Mouse (Mus musculus) bone marrow, adult 2 months (tissue): Measurements from ENCODE around the gene Zfp423.

Experiments used
- CTCF ChIP-seq: fragments of 200-500 bp; IDR thresholded peaks from 2 replicates; pipeline ENCODE4 v1.5.1; 2011; ENCODE audit warnings: low read length, control low read depth; ENCODE audit not compliant: control insufficient read depth, insufficient read depth
- POLR2A ChIP-seq: fragments of 200-500 bp; IDR thresholded peaks from 2 replicates; pipeline ENCODE4 v1.6.1; 2011; ENCODE audit warnings: low read depth, mild to moderate bottlenecking, control low read depth, low read length, borderline replicate concordance; ENCODE audit not compliant: control insufficient read depth

- no peak for TF ChIP-seq POLR2A
- no peak for TF ChIP-seq CTCF
Observed at GRCm38 (mm10) chr8:87734496-87734895, 224.9 kb downstream of the Zfp423 start.
